In the genomic region with DNA sequence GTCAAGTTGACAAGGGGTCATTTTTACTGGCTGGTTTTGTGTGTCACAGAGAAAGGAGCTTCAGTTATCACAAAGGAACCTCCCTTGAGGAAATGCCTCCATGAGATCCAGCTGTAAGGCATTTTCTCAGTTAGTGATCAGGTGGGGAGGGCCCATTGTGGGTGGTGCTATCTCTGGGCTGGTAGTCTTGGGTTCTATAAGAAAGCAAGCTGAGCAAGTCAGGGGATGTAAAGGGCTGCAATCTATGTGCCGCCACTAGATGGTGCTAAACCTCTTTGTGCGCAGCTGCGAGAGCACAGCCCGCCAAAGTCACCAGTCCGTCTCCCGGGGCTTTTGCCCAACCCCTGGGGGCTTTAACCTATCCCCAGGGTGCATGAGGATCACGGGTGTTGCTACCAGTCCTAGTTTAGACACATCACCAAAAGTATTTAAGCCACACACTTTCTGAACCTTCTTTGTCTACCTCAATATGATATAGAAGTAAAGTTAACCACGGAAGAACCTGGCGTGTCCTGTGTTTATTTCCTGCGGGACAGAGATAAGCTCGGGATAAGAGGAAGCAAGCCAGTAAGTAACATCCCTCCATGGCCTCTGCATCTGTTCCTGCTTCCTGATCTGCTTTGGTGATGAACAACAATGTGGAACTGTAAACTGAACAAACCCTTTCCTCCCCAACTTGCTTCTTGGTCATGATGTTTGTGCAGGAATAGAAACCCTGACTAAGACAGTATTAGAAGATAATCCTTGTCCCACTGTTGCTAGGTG, we compare ENCODE assay signal across 10 mouse cellular contexts. TPM values are rescaled to one million over a fixed set of nuclear protein-coding genes. Genes with fewer than 3 reads are reported as not detected.
A peak's percentile ranks its signal among the peaks of the same experiment; 100 is the strongest.
DNase-seq lines count a peak whose midpoint lies in the region; ATAC-seq and TF ChIP-seq lines count a peak whose summit lies in the region.
"Not testable (repeated sequence)": the region's sequence is repeated elsewhere in the genome, so short reads cannot be mapped to it uniquely, and the experiment has no call there.
"Had no signal": no experiment of that assay in that cellular context is flagged by ENCODE, and none has a peak within 500 bp of the region (broad histone marks: within the 10 kb centered on the region; RNA-seq: fewer than 3 reads in every experiment).

No protein-coding gene starts in this region.

- not testable (repeated sequence) for H3K9ac ChIP-seq in hindbrain, embryonic 14.5 days

- not testable (repeated sequence) for H3K36me3 ChIP-seq in G1E (replicated peaks); hindbrain, embryonic 14.5 days (replicated peaks; ENCODE audit: control insufficient read depth, insufficient read depth)

- H3K27ac ChIP-seq in gastrocnemius, adult 2 months; hindbrain, embryonic 14.5 days; olfactory bulb, adult 2 months (ENCODE audit: insufficient read depth, low read depth, low read length): not testable (repeated sequence)

- DNase-seq in G1E (ENCODE audit: low spot score); hindbrain, embryonic 14.5 days (ENCODE audit: low spot score): not testable (repeated sequence)
- peak; percentile 80 to 83 for DNase-seq in cerebellum, postnatal 14 days
- peak; percentile 69 for DNase-seq in gastrocnemius, adult 2 months
- peak; percentile 47 for DNase-seq in layer of hippocampus, adult 9-11 months
- peak; percentile 69 for DNase-seq in lung, adult 18-20 months
- DNase-seq in thymus, adult 18-20 months = peak; percentile 41 to 44

- 0 out of 2 replicates have a peak, but pooled peaks have one; percentile 28 for ATAC-seq in G1E (ENCODE audit: extremely low read depth, insufficient number of reproducible peaks, low FRiP score, poor library complexity, severe bottlenecking)
- ATAC-seq in hindbrain, embryonic 14.5 days (ENCODE audit: low FRiP score) = not testable (repeated sequence)

- peak; percentile 55 for TF ChIP-seq CTCF in G1E (IDR thresholded peaks at IDR 0.05; ENCODE audit: low read depth, low read length)
- peak; percentile 86 for TF ChIP-seq CTCF in gastrocnemius, adult 2 months (IDR thresholded peaks at IDR 0.05)
- TF ChIP-seq CTCF in olfactory bulb, adult 2 months (IDR thresholded peaks at IDR 0.05; ENCODE audit: insufficient read depth, low read depth, low read length) = peak; percentile 21; the same call in 1 of the 2 replicates

- peak overlapping the region; percentile 36 for H3K4me2 ChIP-seq in hindbrain, embryonic 14.5 days (replicated peaks)

- H3K4me3 ChIP-seq in G1E (ENCODE audit: low read depth, low read length); hindbrain, embryonic 14.5 days (replicated peaks; ENCODE audit: low read length); olfactory bulb, adult 2 months (ENCODE audit: insufficient read depth, low read depth, low read length): not testable (repeated sequence)
- peak overlapping the region; percentile 57 for H3K4me3 ChIP-seq in gastrocnemius, adult 2 months

- not testable (repeated sequence) for TF ChIP-seq POLR2A in olfactory bulb, adult 2 months (IDR thresholded peaks at IDR 0.05; ENCODE audit: insufficient read depth, low read depth, low read length)

- intact Hi-C loops in gastrocnemius, adult 2 months (cut with DNase I) = loop anchor here (2.0 kb wide), 1 partner anchor 54 kb away; no protein-coding TSS in a partner anchor

- not testable (repeated sequence) for H3K27me3 ChIP-seq in G1E (ENCODE audit: insufficient read depth, low read length); hindbrain, embryonic 14.5 days (ENCODE audit: control insufficient read depth, insufficient read depth, low read length)

- 13% methylated on average over 11 of the region's 11 CpGs for WGBS in hindbrain, embryonic 14.5 days
- 8% methylated on average over 11 of the region's 11 CpGs for whole genome bisulfite sequencing in olfactory bulb, adult 2 months

- not testable (repeated sequence) for H3K9me3 ChIP-seq in G1E (replicated peaks); hindbrain, embryonic 14.5 days (ENCODE audit: control insufficient read depth, low read length)

- H3K4me1 ChIP-seq in G1E (ENCODE audit: insufficient read depth, low read depth, low read length); hindbrain, embryonic 14.5 days (replicated peaks; ENCODE audit: control insufficient read depth, insufficient read depth, low read length); olfactory bulb, adult 2 months (ENCODE audit: control insufficient read depth, insufficient read depth, low read length): not testable (repeated sequence)

RNA-seq across cellular contexts. Expression of a gene that starts 6.1 kb away (rescaled TPM):
- total RNA-seq in G1E (2014; fragmentation: Nextera tagmentation) = 0.24 and 0.38 TPM in 2 replicates
- total RNA-seq in G1E (2017) = 0.64 and 0.93 TPM in 2 replicates
- 0.03 and 0.07 TPM in 2 replicates for polyA plus RNA-seq in G1E (2012)
- under 1 TPM; 0.25 to 0.61 TPM for total RNA-seq in gastrocnemius, adult 2 months (2021)
- 0.32 and 0.98 TPM in 2 replicates for polyA plus RNA-seq in hindbrain, embryonic 14.5 days (2014; fragmentation: Nextera tagmentation; extraction: Ambion mirVana)
- not detected in 2 replicates for polyA plus RNA-seq in olfactory bulb, adult 2 months (2012; ENCODE audit: insufficient read depth, insufficient read length, low replicate concordance, missing spikeins)

RNA-seq across cellular contexts. Expression of a gene that starts 22.6 kb away (rescaled TPM):
- 3.3 and 13.2 TPM in 2 replicates for total RNA-seq in G1E (2014; fragmentation: Nextera tagmentation)
- 22.3 and 25.6 TPM in 2 replicates for total RNA-seq in G1E (2017)
- polyA plus RNA-seq in G1E (2012) = 25.0 and 27.9 TPM in 2 replicates
- total RNA-seq in gastrocnemius, adult 2 months (2021) = 1 to 10 TPM; 4.8 to 5.5 TPM
- 48.2 and 50.6 TPM in 2 replicates for polyA plus RNA-seq in hindbrain, embryonic 14.5 days (2014; fragmentation: Nextera tagmentation; extraction: Ambion mirVana)
- not detected in 2 replicates for polyA plus RNA-seq in olfactory bulb, adult 2 months (2012; ENCODE audit: insufficient read depth, insufficient read length, low replicate concordance, missing spikeins)

RNA-seq across cellular contexts. Expression of a gene that starts 46.2 kb away (rescaled TPM):
- 37.2 and 46.2 TPM in 2 replicates for total RNA-seq in G1E (2014; fragmentation: Nextera tagmentation)
- total RNA-seq in G1E (2017) = 18.8 and 22.6 TPM in 2 replicates
- 196 and 267 TPM in 2 replicates for polyA plus RNA-seq in G1E (2012)
- total RNA-seq in gastrocnemius, adult 2 months (2021) = 10 to 100 TPM; 69.9 to 74.9 TPM
- polyA plus RNA-seq in hindbrain, embryonic 14.5 days (2014; fragmentation: Nextera tagmentation; extraction: Ambion mirVana) = 29.1 and 29.2 TPM in 2 replicates
- not detected in 2 replicates for polyA plus RNA-seq in olfactory bulb, adult 2 months (2012; ENCODE audit: insufficient read depth, insufficient read length, low replicate concordance, missing spikeins)

RNA-seq across cellular contexts. Expression of a gene that starts 49.4 kb away (rescaled TPM):
- total RNA-seq in G1E (2014; fragmentation: Nextera tagmentation) (not detected in 2 replicates), G1E (2017) (not detected in 2 replicates)
- polyA plus RNA-seq in G1E (2012) = not detected in 2 replicates
- total RNA-seq in gastrocnemius, adult 2 months (2021) = not detected
- not detected in 2 replicates for polyA plus RNA-seq in hindbrain, embryonic 14.5 days (2014; fragmentation: Nextera tagmentation; extraction: Ambion mirVana)
- polyA plus RNA-seq in olfactory bulb, adult 2 months (2012; ENCODE audit: insufficient read depth, insufficient read length, low replicate concordance, missing spikeins) = not detected in 2 replicates
- total RNA-seq: gastrocnemius, postnatal 36 days had no signal
- polyA plus RNA-seq: thymus, postnatal 0 days had no signal

RNA-seq across cellular contexts. Expression of a gene that starts 50.0 kb away (rescaled TPM):
- 4.9 and 7.3 TPM in 2 replicates for total RNA-seq in G1E (2014; fragmentation: Nextera tagmentation)
- 8.0 and 12.1 TPM in 2 replicates for total RNA-seq in G1E (2017)
- 13.2 and 16.2 TPM in 2 replicates for polyA plus RNA-seq in G1E (2012)
- 10 to 100 TPM; 21.8 to 24.9 TPM for total RNA-seq in gastrocnemius, adult 2 months (2021)
- polyA plus RNA-seq in hindbrain, embryonic 14.5 days (2014; fragmentation: Nextera tagmentation; extraction: Ambion mirVana) = 12.2 and 12.4 TPM in 2 replicates
- polyA plus RNA-seq in olfactory bulb, adult 2 months (2012; ENCODE audit: insufficient read depth, insufficient read length, low replicate concordance, missing spikeins) = not detected in 2 replicates

Comparison
In these comparisons a context has a peak if more than half of its experiments do, and no peak if none do; other contexts are left out.
1. CTCF ChIP-seq: peak in every context shown above with its lines; median percentile 86 in gastrocnemius, adult 2 months; 55 in G1E; 21 in olfactory bulb, adult 2 months.
2. RNA of a gene that starts 22.6 kb away (polyA plus RNA-seq): 48.2 to 50.6 TPM in hindbrain, embryonic 14.5 days and 25.0 to 27.9 TPM in G1E; not detected in olfactory bulb, adult 2 months; every median in the first group is over 10 times any median in the second.
3. RNA of a gene that starts 46.2 kb away (polyA plus RNA-seq): 196 to 267 TPM in G1E and 29.1 to 29.2 TPM in hindbrain, embryonic 14.5 days; not detected in olfactory bulb, adult 2 months; every median in the first group is over 10 times any median in the second.